Mouse (Mus musculus): ENCODE results near the gene Sox30.

Gene Sox30

GRCm38 (mm10) chr11:45979946-45980892 is at the start of gene Sox30:
Gene Sox30 (plus strand): TSS chr11:45980310.
- DNase-seq (ENCODE audit: low spot score) = peak; percentile 33

GRCm38 (mm10) chr11:45932771-45933170 is 47.3 kb upstream of the Sox30 start:
- DNase-seq (ENCODE audit: low spot score) = no peak

GRCm38 (mm10) chr11:45937478-45937877 is 42.6 kb upstream of the Sox30 start:
- no peak for DNase-seq (ENCODE audit: low spot score)

GRCm38 (mm10) chr11:45938917-45939316 is 41.2 kb upstream of the Sox30 start:
- DNase-seq (ENCODE audit: low spot score) = no peak

- no peak for DNase-seq (ENCODE audit: low spot score)
These were observed 37.8 kb upstream of the Sox30 start for GRCm38 (mm10) chr11:45942281-45942680.

GRCm38 (mm10) chr11:45943108-45943705 is 36.9 kb upstream of the Sox30 start:
- DNase-seq (ENCODE audit: low spot score) = no peak

- DNase-seq (ENCODE audit: low spot score) = no peak
These were observed 36.0 kb upstream of the Sox30 start for GRCm38 (mm10) chr11:45943891-45944642.

GRCm38 (mm10) chr11:45944643-45945156 is 35.4 kb upstream of the Sox30 start, which contains the start of gene Lsm11:
Gene Lsm11 (minus strand): TSS chr11:45944935.
- peak; percentile 97 for DNase-seq (ENCODE audit: low spot score)

GRCm38 (mm10) chr11:45946796-45947195 is 33.3 kb upstream of the Sox30 start:
- no peak for DNase-seq (ENCODE audit: low spot score)

GRCm38 (mm10) chr11:45947491-45947890 is 32.6 kb upstream of the Sox30 start:
- DNase-seq (ENCODE audit: low spot score) = no peak

GRCm38 (mm10) chr11:45955127-45955627 is 24.9 kb upstream of the Sox30 start, which contains the start of gene Thg1l:
Gene Thg1l (minus strand): TSS chr11:45955494.
- DNase-seq (ENCODE audit: low spot score) = peak; percentile 78

- DNase-seq (ENCODE audit: low spot score) = no peak
These were observed 20.5 kb upstream of the Sox30 start for GRCm38 (mm10) chr11:45959598-45959997.

GRCm38 (mm10) chr11:45960003-45960402 is 20.1 kb upstream of the Sox30 start:
- DNase-seq (ENCODE audit: low spot score) = no peak

- no peak for DNase-seq (ENCODE audit: low spot score)
These were observed 13.2 kb upstream of the Sox30 start for GRCm38 (mm10) chr11:45966896-45967295.

- no peak for DNase-seq (ENCODE audit: low spot score)
These were observed 11.6 kb upstream of the Sox30 start for GRCm38 (mm10) chr11:45968466-45968865.

- DNase-seq (ENCODE audit: low spot score) = no peak
These were observed 6.5 kb upstream of the Sox30 start for GRCm38 (mm10) chr11:45973635-45974034.

GRCm38 (mm10) chr11:45974466-45974865 is 5.6 kb upstream of the Sox30 start:
- DNase-seq (ENCODE audit: low spot score) = no peak

- DNase-seq (ENCODE audit: low spot score) = no peak
These were observed 4.0 kb upstream of the Sox30 start for GRCm38 (mm10) chr11:45976061-45976460.

- no peak for DNase-seq (ENCODE audit: low spot score)
These were observed 763 bp downstream of the Sox30 start for GRCm38 (mm10) chr11:45980893-45981253.

- DNase-seq (ENCODE audit: low spot score) = no peak
These were observed 11.5 kb downstream of the Sox30 start for GRCm38 (mm10) chr11:45991604-45992003.

- no peak for DNase-seq (ENCODE audit: low spot score)
These were observed 12.0 kb downstream of the Sox30 start for GRCm38 (mm10) chr11:45992087-45992486.

GRCm38 (mm10) chr11:46016061-46016460 is 36.0 kb downstream of the Sox30 start:
- no peak for DNase-seq (ENCODE audit: low spot score)

Measured in ovary, postnatal 10 days (tissue).